In genomic region chr11:98560942-98561341, GRCm38 (mm10) we compare ENCODE assay signal across 23 mouse cellular contexts. TPM values are rescaled to one million over a fixed set of nuclear protein-coding genes. Genes with fewer than 3 reads are reported as not detected.
DNase-seq lines count a peak whose midpoint lies in the region; ATAC-seq lines count a peak whose summit lies in the region.
"Had no signal": no experiment of that assay in that cellular context is flagged by ENCODE, and none has a peak within 500 bp of the region (broad histone marks: within the 10 kb centered on the region; RNA-seq: fewer than 3 reads in every experiment).

No protein-coding gene starts in this region.

- H3K4me3 ChIP-seq in embryonic facial prominence, embryonic 14.5 days (ENCODE audit: low read depth, low read length): no peak overlapping the region
- no peak overlapping the region for H3K4me3 ChIP-seq in embryonic facial prominence, embryonic 10.5 days
- no peak overlapping the region for H3K4me3 ChIP-seq in heart, embryonic 15.5 days
- H3K4me3 ChIP-seq: forebrain, embryonic 13.5 days had no signal

- ATAC-seq in embryonic facial prominence, embryonic 14.5 days (ENCODE audit: low read depth): no peak
- ATAC-seq in heart, embryonic 15.5 days (replicated peaks; ENCODE audit: insufficient number of reproducible peaks, insufficient read depth, low FRiP score, low read depth): no peak
- ATAC-seq: activated CD4-positive, CD25-positive, alpha-beta regulatory T cell, adult 4 months; forebrain, embryonic 13.5 days; hindbrain, postnatal 0 days; midbrain, embryonic 16.5 days; Patski had no signal

- H3K27ac ChIP-seq in embryonic facial prominence, embryonic 14.5 days (replicated peaks; ENCODE audit: low read depth, low read length): no peak overlapping the region
- H3K27ac ChIP-seq in embryonic facial prominence, embryonic 10.5 days (replicated peaks): no peak overlapping the region
- 0 out of 2 replicates have a peak overlapping the region, but pooled peaks have one; percentile 21 for H3K27ac ChIP-seq in heart, embryonic 15.5 days
- H3K27ac ChIP-seq: forebrain, embryonic 13.5 days; hindbrain, postnatal 0 days had no signal

- H3K27me3 ChIP-seq in embryonic facial prominence, embryonic 14.5 days (replicated peaks; ENCODE audit: control insufficient read depth, insufficient read depth, low read length): peaks cover 7% of the 10 kb centered on the region; the same call in 1 of the 2 replicates
- H3K27me3 ChIP-seq in embryonic facial prominence, embryonic 10.5 days (replicated peaks; ENCODE audit: low read depth, poor library complexity, severe bottlenecking): 0 out of 2 replicates have a peak, but pooled peaks cover 7% of the 10 kb centered on the region
- H3K27me3 ChIP-seq in heart, embryonic 15.5 days: no peaks in the 10 kb centered on the region
- H3K27me3 ChIP-seq: forebrain, embryonic 13.5 days had no signal

- no peaks in the 10 kb centered on the region for H3K4me1 ChIP-seq in embryonic facial prominence, embryonic 14.5 days (ENCODE audit: control insufficient read depth, insufficient read depth, low read length)
- peaks cover 12% of the 10 kb centered on the region; the same call in 1 of the 2 replicates for H3K4me1 ChIP-seq in embryonic facial prominence, embryonic 10.5 days
- peaks cover 6% of the 10 kb centered on the region; the same call in 1 of the 2 replicates for H3K4me1 ChIP-seq in heart, embryonic 15.5 days (replicated peaks)

- H3K9me3 ChIP-seq in embryonic facial prominence, embryonic 14.5 days (ENCODE audit: control insufficient read depth, low read length): no peaks in the 10 kb centered on the region
- no peaks in the 10 kb centered on the region for H3K9me3 ChIP-seq in embryonic facial prominence, embryonic 10.5 days
- H3K9me3 ChIP-seq in heart, embryonic 15.5 days (replicated peaks): no peaks in the 10 kb centered on the region
- H3K9me3 ChIP-seq: forebrain, embryonic 13.5 days had no signal

- no peak overlapping the region for H3K9ac ChIP-seq in embryonic facial prominence, embryonic 14.5 days (ENCODE audit: low read depth, low read length)
- no peak overlapping the region for H3K9ac ChIP-seq in heart, embryonic 15.5 days
- H3K9ac ChIP-seq: forebrain, embryonic 13.5 days had no signal

- H3K4me2 ChIP-seq in embryonic facial prominence, embryonic 14.5 days (ENCODE audit: low read depth, low read length): no peak overlapping the region
- H3K4me2 ChIP-seq in heart, embryonic 15.5 days: no peak overlapping the region
- H3K4me2 ChIP-seq: forebrain, embryonic 13.5 days; liver, embryonic 11.5 days had no signal

- intact Hi-C loops in heart, postnatal 36 days (cut with DNase I): no loop called here

- DNase-seq in embryonic facial prominence, embryonic 14.5 days (ENCODE audit: low spot score): peak; percentile 31
- no peak for DNase-seq in embryonic facial prominence, embryonic 10.5 days (ENCODE audit: low spot score)
- no peak for DNase-seq in heart, postnatal 36 days
- DNase-seq in embryo, embryonic 11 days: peak; percentile 22
- DNase-seq in yolk sac, embryonic 10.5 days (ENCODE audit: low spot score): peak; percentile 42
- DNase-seq in cerebellum, adult 11 months: no peak
- DNase-seq: cerebellum, adult 8-10 months; gastrocnemius, postnatal 36 days; kidney, adult 9 months; kidney, postnatal 36 days; layer of hippocampus, adult 9-11 months had no signal

- no peaks in the 10 kb centered on the region for H3K36me3 ChIP-seq in embryonic facial prominence, embryonic 14.5 days (ENCODE audit: control insufficient read depth, insufficient read depth, low read length)
- H3K36me3 ChIP-seq in embryonic facial prominence, embryonic 10.5 days (replicated peaks): no peaks in the 10 kb centered on the region
- H3K36me3 ChIP-seq in heart, embryonic 15.5 days: no peaks in the 10 kb centered on the region

- WGBS in embryonic facial prominence, embryonic 14.5 days: 32% methylated on average over 7 of the region's 7 CpGs
- 47% methylated on average over 7 of the region's 7 CpGs for WGBS in embryonic facial prominence, embryonic 10.5 days
- 18% methylated on average over 7 of the region's 7 CpGs for WGBS in heart, embryonic 15.5 days

RNA-seq across cellular contexts. Expression of gene Zpbp2, which starts 10.0 kb away (rescaled TPM):
- polyA plus RNA-seq in embryonic facial prominence, embryonic 14.5 days (2014; fragmentation: Nextera tagmentation; extraction: Ambion mirVana): 0.21 TPM in 1 of 2 replicates, not detected in the other
- 0.20 and 0.47 TPM in 2 replicates for polyA plus RNA-seq in embryonic facial prominence, embryonic 10.5 days (2016; fragmentation: Nextera tagmentation; extraction: Ambion mirVana)
- polyA plus RNA-seq in heart, embryonic 15.5 days (2015; fragmentation: Nextera tagmentation; extraction: Ambion mirVana): 0.11 and 0.43 TPM in 2 replicates
- total RNA-seq in heart, postnatal 36 days (2021): not detected
- total RNA-seq: gastrocnemius, postnatal 36 days; hematopoietic stem cell, adult 5-6 weeks; hindbrain, postnatal 0 days; left cerebral cortex, postnatal 14 days had no signal
- polyA plus RNA-seq: C2C12; forebrain, embryonic 13.5 days; lung, embryonic 16.5 days had no signal

RNA-seq across cellular contexts. Expression of gene Ikzf3, which starts 15.1 kb away (rescaled TPM):
- 0.18 and 0.21 TPM in 2 replicates for polyA plus RNA-seq in embryonic facial prominence, embryonic 14.5 days (2014; fragmentation: Nextera tagmentation; extraction: Ambion mirVana)
- 0.05 and 0.13 TPM in 2 replicates for polyA plus RNA-seq in embryonic facial prominence, embryonic 10.5 days (2016; fragmentation: Nextera tagmentation; extraction: Ambion mirVana)
- 0.05 and 0.70 TPM in 2 replicates for polyA plus RNA-seq in heart, embryonic 15.5 days (2015; fragmentation: Nextera tagmentation; extraction: Ambion mirVana)
- total RNA-seq in heart, postnatal 36 days (2021): under 1 TPM; 0.44 to 0.84 TPM
- total RNA-seq: common myeloid progenitor, adult 5-6 weeks; hindbrain, postnatal 0 days had no signal
- polyA plus RNA-seq: C2C12; forebrain, embryonic 13.5 days; midbrain, embryonic 16.5 days; Patski had no signal

RNA-seq across cellular contexts. Expression of gene Ormdl3, which starts 26.2 kb away (rescaled TPM):
- polyA plus RNA-seq in embryonic facial prominence, embryonic 14.5 days (2014; fragmentation: Nextera tagmentation; extraction: Ambion mirVana): 12.6 and 13.6 TPM in 2 replicates
- 56.7 and 57.7 TPM in 2 replicates for polyA plus RNA-seq in embryonic facial prominence, embryonic 10.5 days (2016; fragmentation: Nextera tagmentation; extraction: Ambion mirVana)
- 55.6 and 68.0 TPM in 2 replicates for polyA plus RNA-seq in heart, embryonic 15.5 days (2015; fragmentation: Nextera tagmentation; extraction: Ambion mirVana)
- 10 to 100 TPM; 39.3 to 40.4 TPM for total RNA-seq in heart, postnatal 36 days (2021)

RNA-seq across cellular contexts. Expression of gene Lrrc3c, which starts 37.1 kb away (rescaled TPM):
- not detected in 2 replicates for polyA plus RNA-seq in embryonic facial prominence, embryonic 14.5 days (2014; fragmentation: Nextera tagmentation; extraction: Ambion mirVana)
- polyA plus RNA-seq in embryonic facial prominence, embryonic 10.5 days (2016; fragmentation: Nextera tagmentation; extraction: Ambion mirVana): not detected in 2 replicates
- not detected in 2 replicates for polyA plus RNA-seq in heart, embryonic 15.5 days (2015; fragmentation: Nextera tagmentation; extraction: Ambion mirVana)
- total RNA-seq in heart, postnatal 36 days (2021): not detected
- total RNA-seq: common myeloid progenitor, adult 5-6 weeks; gastrocnemius, postnatal 36 days; hematopoietic stem cell, adult 5-6 weeks; hindbrain, postnatal 0 days; left cerebral cortex, postnatal 14 days had no signal
- polyA plus RNA-seq: activated CD4-positive, CD25-positive, alpha-beta regulatory T cell, adult 4 months; C2C12; forebrain, embryonic 13.5 days; hindbrain, postnatal 0 days; liver, embryonic 11.5 days; lung, embryonic 16.5 days; midbrain, embryonic 16.5 days; Patski had no signal

Comparison
In these comparisons a context has a peak if more than half of its experiments do, and no peak if none do; other contexts are left out.
1. DNase-seq: peak in embryonic facial prominence, embryonic 14.5 days (single experiment), embryo, embryonic 11 days (single experiment) and yolk sac, embryonic 10.5 days (single experiment); none in embryonic facial prominence, embryonic 10.5 days (single experiment), heart, postnatal 36 days (0 of 2) and cerebellum, adult 11 months (single experiment).